ENCODE assay signal across 21 mouse cellular contexts in the genomic region with DNA sequence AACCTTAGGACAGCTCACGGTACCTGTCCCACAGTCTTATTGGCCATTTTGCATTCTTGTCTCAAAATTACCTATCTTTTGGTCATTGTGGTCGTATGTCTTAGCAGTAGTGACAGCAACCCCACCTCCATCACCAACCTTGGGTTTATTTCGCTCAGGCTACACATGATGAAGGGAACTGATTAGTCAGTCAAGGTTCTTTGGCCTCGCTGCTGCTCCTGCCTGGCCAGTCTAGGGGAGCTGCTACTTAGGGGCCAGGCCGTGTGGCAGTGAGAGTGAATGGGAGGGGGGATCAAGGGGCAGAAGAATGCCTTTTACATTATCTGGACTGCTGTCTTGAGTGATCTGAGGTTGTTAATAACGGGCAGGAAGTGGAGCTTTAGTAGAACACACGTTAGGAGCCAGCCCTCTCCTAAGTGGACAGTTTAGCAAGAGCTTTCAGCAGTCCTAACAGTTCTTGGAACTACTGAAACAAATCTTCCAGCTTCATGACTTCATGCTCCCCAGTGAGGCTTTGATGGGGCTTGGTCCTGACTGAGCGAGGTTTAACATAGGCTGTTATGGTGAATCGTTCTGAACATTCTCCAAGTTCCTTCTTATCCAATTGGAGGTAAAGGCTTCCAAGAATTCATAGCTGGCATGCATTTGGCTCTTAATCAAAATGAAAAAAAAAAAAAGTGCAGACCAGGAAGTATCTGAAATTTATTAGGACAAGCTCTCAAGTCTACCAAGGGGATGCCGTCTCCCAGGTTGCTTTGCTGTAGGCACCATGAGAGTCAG.
DNase-seq lines count a peak whose midpoint lies in the region; ATAC-seq and TF ChIP-seq lines count a peak whose summit lies in the region.
"Had no signal": no experiment of that assay in that cellular context is flagged by ENCODE, and none has a peak within 500 bp of the region (broad histone marks: within the 10 kb centered on the region; RNA-seq: fewer than 3 reads in every experiment).

No protein-coding gene starts in this region.

- no peaks in the 10 kb centered on the region for H3K27me3 ChIP-seq in heart, embryonic 16.5 days (ENCODE audit: control insufficient read depth, insufficient read depth, low read length)
- no peaks in the 10 kb centered on the region for H3K27me3 ChIP-seq in lung, postnatal 0 days (replicated peaks; ENCODE audit: insufficient read depth, low read length)
- no peaks in the 10 kb centered on the region for H3K27me3 ChIP-seq in limb, embryonic 15.5 days
- H3K27me3 ChIP-seq in hindbrain, embryonic 14.5 days (ENCODE audit: control insufficient read depth, insufficient read depth, low read length): no peaks in the 10 kb centered on the region
- H3K27me3 ChIP-seq: embryonic facial prominence, embryonic 13.5 days; forebrain, embryonic 13.5 days; heart, embryonic 12.5 days; hindbrain, embryonic 15.5 days; Patski had no signal

- TF ChIP-seq EP300 in lung, postnatal 0 days (IDR thresholded peaks at IDR 0.05): peak; percentile 75

- H3K4me2 ChIP-seq in heart, embryonic 16.5 days (ENCODE audit: low read depth, low read length): no peak overlapping the region
- H3K4me2 ChIP-seq in lung, postnatal 0 days (replicated peaks; ENCODE audit: low read depth, low read length): no peak overlapping the region
- H3K4me2 ChIP-seq in limb, embryonic 15.5 days: no peak overlapping the region
- no peak overlapping the region for H3K4me2 ChIP-seq in hindbrain, embryonic 14.5 days (replicated peaks)
- H3K4me2 ChIP-seq: embryonic facial prominence, embryonic 13.5 days; forebrain, embryonic 13.5 days; heart, embryonic 12.5 days; hindbrain, embryonic 15.5 days had no signal

- intact Hi-C loops in heart, postnatal 14 days (cut with DNase I): no loop called here

- DNase-seq in adrenal gland, adult 2 months: peak; percentile 70
- DNase-seq in adrenal gland, postnatal 4 days (ENCODE audit: low spot score in 2 of 2): no peak
- no peak for DNase-seq in heart, postnatal 14 days
- peak; percentile 58 for DNase-seq in lung, postnatal 0 days (ENCODE audit: low spot score)
- DNase-seq in lung, adult 18-20 months: no peak
- no peak for DNase-seq in hindbrain, embryonic 14.5 days (ENCODE audit: low spot score)
- DNase-seq: cerebellum, adult 11-12 months; cerebellum, adult 9-10 months; cerebellum, postnatal 36 days; forebrain, postnatal 0 days; gastrocnemius, postnatal 14 days; heart, postnatal 10 days had no signal

- no peaks in the 10 kb centered on the region for H3K9me3 ChIP-seq in heart, embryonic 16.5 days (replicated peaks; ENCODE audit: control insufficient read depth, low read length)
- no peaks in the 10 kb centered on the region for H3K9me3 ChIP-seq in lung, postnatal 0 days (ENCODE audit: low read length)
- no peaks in the 10 kb centered on the region for H3K9me3 ChIP-seq in limb, embryonic 15.5 days
- no peaks in the 10 kb centered on the region for H3K9me3 ChIP-seq in hindbrain, embryonic 14.5 days (ENCODE audit: control insufficient read depth, low read length)
- H3K9me3 ChIP-seq: embryonic facial prominence, embryonic 13.5 days; forebrain, embryonic 13.5 days; heart, embryonic 12.5 days; hindbrain, embryonic 15.5 days had no signal

- peaks cover 4% of the 10 kb centered on the region for H3K4me1 ChIP-seq in heart, embryonic 16.5 days (ENCODE audit: control insufficient read depth, insufficient read depth, low read length)
- 0 out of 2 replicates have a peak, but pooled peaks cover 4% of the 10 kb centered on the region for H3K4me1 ChIP-seq in lung, postnatal 0 days (ENCODE audit: insufficient read depth, low read depth, low read length)
- H3K4me1 ChIP-seq in limb, embryonic 15.5 days: peaks cover 9% of the 10 kb centered on the region
- H3K4me1 ChIP-seq in hindbrain, embryonic 14.5 days (replicated peaks; ENCODE audit: control insufficient read depth, insufficient read depth, low read length): no peaks in the 10 kb centered on the region
- H3K4me1 ChIP-seq: embryonic facial prominence, embryonic 13.5 days; forebrain, embryonic 13.5 days; hindbrain, embryonic 15.5 days had no signal

- no peak for TF ChIP-seq CTCF in lung, postnatal 0 days (IDR thresholded peaks at IDR 0.05)

- peaks cover 2% of the 10 kb centered on the region for H3K36me3 ChIP-seq in heart, embryonic 16.5 days (ENCODE audit: control insufficient read depth, insufficient read depth)
- no peaks in the 10 kb centered on the region for H3K36me3 ChIP-seq in lung, postnatal 0 days (ENCODE audit: insufficient read depth, low read length)
- H3K36me3 ChIP-seq in limb, embryonic 15.5 days: peaks cover 19% of the 10 kb centered on the region
- peaks cover 32% of the 10 kb centered on the region for H3K36me3 ChIP-seq in hindbrain, embryonic 14.5 days (replicated peaks; ENCODE audit: control insufficient read depth, insufficient read depth)

- 60% methylated on average over 10 of the region's 10 CpGs for WGBS in heart, embryonic 16.5 days
- WGBS in lung, postnatal 0 days: 62% methylated on average over 10 of the region's 10 CpGs
- 70% methylated on average over 10 of the region's 10 CpGs for WGBS in limb, embryonic 15.5 days
- WGBS in hindbrain, embryonic 14.5 days: 94% methylated on average over 10 of the region's 10 CpGs

- no peak overlapping the region for H3K9ac ChIP-seq in heart, embryonic 16.5 days (ENCODE audit: low read length)
- no peak overlapping the region for H3K9ac ChIP-seq in lung, postnatal 0 days (replicated peaks; ENCODE audit: low read depth)
- no peak overlapping the region for H3K9ac ChIP-seq in limb, embryonic 15.5 days
- no peak overlapping the region for H3K9ac ChIP-seq in hindbrain, embryonic 14.5 days
- H3K9ac ChIP-seq: embryonic facial prominence, embryonic 13.5 days; forebrain, embryonic 13.5 days; forebrain, postnatal 0 days; heart, embryonic 12.5 days; hindbrain, embryonic 15.5 days had no signal

- peak overlapping the region; percentile 34; the same call in 1 of the 2 replicates for H3K27ac ChIP-seq in heart, embryonic 16.5 days (ENCODE audit: low read length)
- H3K27ac ChIP-seq in lung, postnatal 0 days (ENCODE audit: low read length): peak overlapping the region; percentile 86
- H3K27ac ChIP-seq in limb, embryonic 15.5 days: 0 out of 2 replicates have a peak overlapping the region, but pooled peaks have one; percentile 38
- H3K27ac ChIP-seq in hindbrain, embryonic 14.5 days: no peak overlapping the region
- H3K27ac ChIP-seq: embryonic facial prominence, embryonic 13.5 days; forebrain, embryonic 13.5 days; hindbrain, embryonic 15.5 days had no signal

- H3K4me3 ChIP-seq in heart, embryonic 16.5 days (ENCODE audit: low read length): no peak overlapping the region
- H3K4me3 ChIP-seq in lung, postnatal 0 days (ENCODE audit: low read depth, low read length): no peak overlapping the region
- no peak overlapping the region for H3K4me3 ChIP-seq in limb, embryonic 15.5 days
- no peak overlapping the region for H3K4me3 ChIP-seq in hindbrain, embryonic 14.5 days (replicated peaks; ENCODE audit: low read length)
- H3K4me3 ChIP-seq: embryonic facial prominence, embryonic 13.5 days; forebrain, embryonic 13.5 days; heart, embryonic 12.5 days; hindbrain, embryonic 15.5 days had no signal

- no peak for ATAC-seq in heart, embryonic 16.5 days (replicated peaks; ENCODE audit: extremely low read depth, insufficient read depth, low FRiP score)
- peak; percentile 16; the same call in 1 of the 2 replicates for ATAC-seq in lung, postnatal 0 days
- peak; percentile 20; the same call in 1 of the 2 replicates for ATAC-seq in limb, embryonic 15.5 days (ENCODE audit: insufficient number of reproducible peaks, low FRiP score, low TSS enrichment, low read depth)
- no peak for ATAC-seq in hindbrain, embryonic 14.5 days (ENCODE audit: low FRiP score)
- ATAC-seq: activated CD4-positive, CD25-positive, alpha-beta regulatory T cell, adult 4 months; forebrain, embryonic 13.5 days; forebrain, postnatal 0 days; intestine, embryonic 16.5 days; Patski had no signal

Comparison
In these comparisons a context has a peak if more than half of its experiments do, and no peak if none do; other contexts are left out.
1. DNase-seq: peak in adrenal gland, adult 2 months (single experiment) and lung, postnatal 0 days (single experiment); none in adrenal gland, postnatal 4 days (0 of 2), heart, postnatal 14 days (0 of 2), lung, adult 18-20 months (0 of 2) and hindbrain, embryonic 14.5 days (single experiment).
2. ATAC-seq: peak in lung, postnatal 0 days (single experiment) and limb, embryonic 15.5 days (single experiment); none in heart, embryonic 16.5 days (single experiment) and hindbrain, embryonic 14.5 days (single experiment).